Mouse (Mus musculus): ENCODE data around the gene Stat3. TPM values are rescaled to one million over a fixed set of nuclear protein-coding genes. Genes with fewer than 3 reads are reported as not detected.
A peak's percentile ranks its signal among the peaks of the same experiment; 100 is the strongest.

Gene Stat3
- total RNA-seq, 2 experiments from 2014 or later: 16.7 to 20.3 TPM

- ATAC-seq (replicated peaks; ENCODE audit: low FRiP score, low TSS enrichment, poor library complexity, severe bottlenecking): no peak
These were observed 43.3 kb downstream of the Stat3 start for GRCm38 (mm10) chr11:100896078-100896477.

- ATAC-seq (replicated peaks; ENCODE audit: low FRiP score, low TSS enrichment, poor library complexity, severe bottlenecking): no peak
These were observed 45.0 kb downstream of the Stat3 start for GRCm38 (mm10) chr11:100894146-100894918.

DNA sequence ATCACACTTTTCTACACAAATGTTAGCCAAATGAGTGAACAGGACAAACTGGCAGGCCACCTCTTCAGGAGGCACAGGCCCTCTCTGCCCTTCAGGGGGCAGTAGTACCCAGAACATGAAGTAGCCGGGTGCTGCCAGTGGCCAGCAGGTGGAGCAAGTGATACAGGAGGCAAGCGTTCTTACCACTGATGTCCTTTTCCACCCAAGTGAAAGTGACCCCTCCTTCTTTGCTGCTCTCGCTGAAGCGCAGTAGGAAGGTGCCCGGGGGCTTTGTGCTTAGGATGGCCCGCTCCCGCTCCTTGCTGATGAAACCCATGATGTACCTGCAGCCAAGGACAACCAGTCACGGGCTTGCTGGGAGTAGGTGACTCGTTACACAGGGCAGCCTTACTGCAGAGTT, 45.9 kb downstream of the Stat3 start:
- ATAC-seq (replicated peaks; ENCODE audit: low FRiP score, low TSS enrichment, poor library complexity, severe bottlenecking): peak; percentile 70

- no peak for ATAC-seq (replicated peaks; ENCODE audit: low FRiP score, low TSS enrichment, poor library complexity, severe bottlenecking)
These were observed 46.9 kb downstream of the Stat3 start for GRCm38 (mm10) chr11:100892435-100892834.

DNA sequence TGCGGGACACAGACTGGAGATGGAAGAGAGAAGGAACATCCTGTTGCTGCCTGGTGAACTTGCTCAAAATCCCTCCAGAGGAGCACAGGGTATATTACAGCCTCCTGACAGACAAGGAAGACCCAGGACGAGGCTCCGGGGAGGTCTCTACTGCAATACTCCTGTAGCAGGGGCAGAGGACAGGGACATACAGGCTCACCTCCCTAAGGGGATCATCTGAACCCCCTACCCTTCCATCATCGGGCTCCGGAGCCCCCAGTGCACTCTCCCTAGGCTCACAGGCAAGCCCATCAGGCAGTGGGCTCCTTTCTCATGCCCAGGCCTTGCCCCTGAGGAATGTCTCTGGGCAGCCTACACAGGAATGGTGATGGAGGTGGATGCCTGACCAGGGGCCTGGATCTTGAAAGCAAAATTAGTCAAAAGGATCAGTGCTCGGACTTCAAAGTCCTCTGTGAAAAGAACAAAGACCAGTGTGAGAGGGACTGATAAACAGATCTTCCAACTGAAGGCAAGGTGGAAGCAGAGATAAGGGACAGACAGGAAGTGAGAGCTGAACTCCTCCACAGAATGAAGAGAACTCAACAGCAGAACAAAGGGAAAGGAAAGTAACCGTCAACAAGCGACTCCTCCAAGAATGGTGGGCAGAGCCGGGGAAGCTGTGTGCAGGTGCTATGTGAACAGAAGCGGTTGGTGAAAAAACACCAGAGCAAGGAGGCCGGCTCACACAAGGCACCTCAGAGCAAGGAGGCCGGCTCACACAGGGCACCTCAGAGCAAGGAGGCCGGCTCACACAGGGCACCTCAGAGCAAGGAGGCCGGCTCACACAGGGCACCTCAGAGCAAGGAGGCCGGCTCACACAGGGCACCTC, 47.9 kb downstream of the Stat3 start:
- ATAC-seq (replicated peaks; ENCODE audit: low FRiP score, low TSS enrichment, poor library complexity, severe bottlenecking): peak; percentile 63

DNA sequence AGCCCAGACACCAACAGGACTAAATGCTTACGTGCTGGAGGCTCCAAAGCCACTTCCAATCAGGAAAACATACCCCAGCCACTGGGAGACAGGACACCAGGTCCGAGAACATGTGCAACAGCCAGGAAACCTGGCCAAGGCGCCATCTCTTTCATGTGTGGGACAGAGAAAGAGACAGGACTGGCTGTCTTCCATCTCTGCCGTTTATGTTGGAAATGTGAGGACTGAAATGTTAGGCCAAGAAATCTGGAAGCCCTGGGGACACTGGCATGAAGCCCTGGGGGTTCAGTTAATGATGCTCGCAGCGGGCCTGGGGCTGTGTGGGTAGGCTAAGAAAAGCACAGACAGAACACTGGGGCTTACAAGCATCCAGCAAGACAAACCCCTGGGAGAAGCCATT, 48.9 kb downstream of the Stat3 start:
- ATAC-seq (replicated peaks; ENCODE audit: low FRiP score, low TSS enrichment, poor library complexity, severe bottlenecking): no peak

DNA sequence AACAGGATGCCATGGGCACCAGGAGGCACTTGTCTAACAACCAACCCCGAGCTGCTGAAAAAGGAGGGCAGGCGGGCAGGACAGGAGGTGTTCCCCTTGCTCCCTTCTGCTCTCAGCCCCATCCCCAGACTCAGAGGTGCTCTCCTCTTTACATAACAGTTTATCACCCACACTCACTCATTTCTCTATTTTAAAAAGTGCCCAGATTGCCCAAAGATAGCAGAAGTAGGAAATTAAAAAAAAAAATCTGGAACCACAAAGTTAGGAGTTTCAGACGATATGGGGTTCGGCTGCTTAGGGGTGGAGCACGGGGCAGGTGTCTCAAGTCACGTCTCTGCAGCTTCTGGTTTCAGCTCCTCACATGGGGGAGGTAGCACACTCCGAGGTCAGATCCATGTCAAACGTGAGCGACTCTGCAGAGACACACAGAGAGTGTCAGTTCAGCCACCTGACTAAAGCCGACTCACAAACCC, 51.0 kb downstream of the Stat3 start:
- no peak for ATAC-seq (replicated peaks; ENCODE audit: low FRiP score, low TSS enrichment, poor library complexity, severe bottlenecking)

- ATAC-seq (replicated peaks; ENCODE audit: low FRiP score, low TSS enrichment, poor library complexity, severe bottlenecking): no peak
These were observed 51.6 kb downstream of the Stat3 start for GRCm38 (mm10) chr11:100887764-100888163.

DNA sequence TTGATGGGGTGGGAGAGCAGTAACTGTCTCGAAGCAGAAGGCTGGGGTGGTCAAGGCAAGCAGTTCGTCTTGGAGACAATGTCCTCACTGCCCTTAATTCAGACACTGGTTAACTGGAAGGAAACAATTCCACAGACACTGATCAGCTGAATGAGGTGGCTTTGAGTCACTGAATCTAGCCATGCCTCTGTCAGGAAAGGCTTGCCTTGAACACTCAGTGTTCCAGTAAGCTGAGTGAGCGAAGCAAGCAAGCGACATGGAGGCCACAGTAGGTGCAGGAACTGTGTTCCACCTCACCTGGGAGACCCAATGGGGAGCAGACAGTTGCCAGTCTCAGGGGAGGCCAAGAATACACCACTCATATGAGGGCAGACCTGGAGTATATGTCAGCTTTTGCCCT, 52.1 kb downstream of the Stat3 start:
- ATAC-seq (replicated peaks; ENCODE audit: low FRiP score, low TSS enrichment, poor library complexity, severe bottlenecking): no peak

DNA sequence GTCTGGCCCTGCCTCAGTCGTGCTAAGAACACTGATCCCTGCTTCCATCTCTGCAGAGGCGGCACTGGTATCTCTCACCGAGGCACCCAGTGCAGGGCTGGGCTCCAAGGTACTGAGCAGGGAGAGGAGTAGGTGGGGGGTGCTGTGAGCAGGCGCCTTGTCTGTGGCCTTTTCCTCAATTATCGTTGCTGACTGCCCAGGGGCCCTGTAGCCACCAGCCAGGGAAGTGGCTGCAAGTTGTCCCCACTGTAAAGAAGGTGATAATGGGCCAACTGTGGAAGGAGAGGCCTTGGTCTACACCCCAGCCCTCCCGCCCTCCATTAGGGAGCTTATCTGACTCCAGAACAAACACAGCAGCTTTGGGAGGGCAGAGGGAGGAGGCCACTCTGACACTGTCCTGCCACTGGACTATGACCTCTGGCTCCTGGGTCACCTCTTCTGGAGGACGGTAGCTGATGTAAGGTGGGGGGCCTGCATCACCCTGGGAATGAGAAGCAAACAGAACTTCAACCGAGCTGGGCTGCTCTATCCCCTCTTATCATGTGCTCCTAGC, 53.1 kb downstream of the Stat3 start:
- peak; percentile 54 for ATAC-seq (replicated peaks; ENCODE audit: low FRiP score, low TSS enrichment, poor library complexity, severe bottlenecking)

- no peak for ATAC-seq (replicated peaks; ENCODE audit: low FRiP score, low TSS enrichment, poor library complexity, severe bottlenecking)
These were observed 53.9 kb downstream of the Stat3 start for GRCm38 (mm10) chr11:100885472-100885871.

DNA sequence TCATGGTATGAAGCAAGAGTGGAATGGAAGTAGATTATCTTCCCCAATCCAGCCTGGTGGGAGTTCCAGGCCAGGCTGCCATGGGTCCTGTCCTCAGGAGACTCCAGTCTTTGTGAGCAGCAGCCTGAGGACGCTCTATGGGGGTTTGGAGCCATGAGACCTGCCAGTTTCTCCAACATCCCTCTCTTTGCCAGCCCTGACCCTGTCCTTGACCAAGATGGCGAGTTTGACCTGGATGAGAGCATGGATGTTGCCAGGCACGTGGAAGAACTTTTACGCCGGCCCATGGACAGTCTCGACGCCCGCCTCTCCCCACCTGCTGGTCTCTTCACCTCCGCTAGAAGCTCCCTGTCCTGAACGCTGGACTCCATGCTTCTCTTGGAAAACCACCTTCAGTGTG, 55.7 kb downstream of the Stat3 start:
- no peak for ATAC-seq (replicated peaks; ENCODE audit: low FRiP score, low TSS enrichment, poor library complexity, severe bottlenecking)

DNA sequence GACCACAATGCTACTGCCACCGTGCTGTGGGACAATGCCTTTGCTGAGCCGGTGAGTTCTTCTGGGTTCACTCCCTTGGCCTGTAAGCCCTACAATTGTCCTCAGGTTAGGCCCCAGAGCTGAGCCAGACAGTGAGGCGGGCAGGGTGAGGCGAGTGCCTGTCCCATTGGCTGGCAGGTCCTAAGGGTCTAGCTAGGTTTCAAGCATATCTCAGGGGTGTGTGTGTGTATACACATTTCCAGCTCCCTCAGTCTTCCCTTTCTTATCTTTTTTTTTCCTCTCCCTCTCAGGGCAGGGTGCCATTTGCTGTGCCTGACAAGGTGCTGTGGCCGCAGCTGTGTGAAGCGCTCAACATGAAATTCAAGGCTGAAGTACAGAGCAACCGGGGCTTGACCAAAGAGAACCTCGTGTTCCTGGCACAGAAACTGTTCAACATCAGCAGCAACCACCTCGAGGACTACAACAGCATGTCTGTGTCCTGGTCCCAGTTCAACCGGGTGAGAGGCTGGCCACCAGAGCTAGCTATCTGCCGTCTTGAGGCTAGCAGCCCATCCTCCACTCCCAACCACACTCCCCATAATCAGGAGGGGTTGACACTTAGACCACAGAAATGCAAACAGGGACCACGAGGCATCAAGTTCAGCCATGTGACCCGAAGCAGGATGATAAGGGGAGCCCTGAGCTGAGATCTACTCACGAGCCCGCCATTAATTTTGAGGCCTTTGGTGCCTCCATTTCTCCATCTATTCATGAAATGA, 59.8 kb downstream of the Stat3 start:
- peak; percentile 80 for ATAC-seq (replicated peaks; ENCODE audit: low FRiP score, low TSS enrichment, poor library complexity, severe bottlenecking)

DNA sequence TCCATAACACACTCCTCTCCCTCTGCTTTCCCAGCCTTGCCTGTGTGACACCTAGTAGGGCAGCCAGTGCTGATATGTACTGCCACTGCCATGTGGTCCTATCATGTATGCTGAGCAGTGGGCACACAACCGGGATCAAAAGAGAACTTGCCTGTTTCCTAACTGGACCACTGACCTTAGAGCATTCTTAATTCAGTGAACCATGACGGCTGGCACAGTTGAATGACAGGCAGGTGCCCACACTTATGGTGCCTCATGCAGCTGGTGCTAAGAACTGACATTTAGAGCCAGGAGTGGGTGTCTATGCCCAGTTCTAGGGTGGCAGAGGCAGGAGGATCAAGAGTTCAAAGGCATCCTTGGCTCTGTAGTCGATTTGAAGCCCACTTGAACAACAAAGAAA, 63.6 kb downstream of the Stat3 start:
- ATAC-seq (replicated peaks; ENCODE audit: low FRiP score, low TSS enrichment, poor library complexity, severe bottlenecking): no peak

DNA sequence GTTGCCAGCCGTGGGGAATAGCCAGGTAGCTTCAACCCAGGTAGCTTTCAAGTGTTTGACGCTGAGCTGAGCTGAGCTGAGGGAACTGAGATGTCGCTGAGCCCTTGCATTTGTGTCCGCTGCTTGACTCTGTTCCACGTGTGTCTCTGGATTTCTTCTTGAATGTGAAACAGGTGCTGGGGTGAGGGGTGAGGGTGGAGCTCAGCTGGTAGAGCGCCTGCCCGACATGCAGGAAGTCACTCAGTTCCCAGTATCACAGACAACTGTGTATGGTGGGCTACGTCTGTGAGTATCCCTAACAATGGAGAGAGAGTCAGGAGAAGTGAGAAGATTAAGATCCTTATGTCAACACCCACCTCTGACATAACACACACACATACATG, 68.4 kb downstream of the Stat3 start:
- no peak for ATAC-seq (replicated peaks; ENCODE audit: low FRiP score, low TSS enrichment, poor library complexity, severe bottlenecking)

- ATAC-seq (replicated peaks; ENCODE audit: low FRiP score, low TSS enrichment, poor library complexity, severe bottlenecking): no peak
These were observed 68.9 kb downstream of the Stat3 start for GRCm38 (mm10) chr11:100870256-100870967.

DNA sequence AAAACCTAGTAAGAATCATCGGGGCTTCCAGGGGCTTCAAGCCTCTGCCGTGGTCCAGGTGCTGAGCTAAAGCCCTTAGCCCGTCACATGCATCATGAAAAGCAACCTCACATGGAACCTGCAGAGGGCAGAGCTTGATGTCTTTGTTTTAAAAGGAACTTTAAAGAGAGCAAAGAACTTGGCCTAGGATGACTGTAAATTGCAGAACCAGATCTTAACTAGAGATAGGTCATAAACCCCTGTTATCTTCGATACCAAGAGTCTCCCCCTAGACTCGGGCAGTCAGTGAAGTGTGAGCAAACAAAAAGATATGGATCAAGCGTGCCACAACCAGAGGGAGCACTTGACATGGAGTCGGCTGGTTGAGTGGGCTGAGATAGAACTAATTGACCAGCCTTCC, 73.7 kb downstream of the Stat3 start:
- ATAC-seq (replicated peaks; ENCODE audit: low FRiP score, low TSS enrichment, poor library complexity, severe bottlenecking): 0 out of 2 replicates have a peak, but pooled peaks have one; percentile 14

GRCm38 (mm10) chr11:100863141-100863540, 76.2 kb downstream of the Stat3 start:
- ATAC-seq (replicated peaks; ENCODE audit: low FRiP score, low TSS enrichment, poor library complexity, severe bottlenecking): no peak

- ATAC-seq (replicated peaks; ENCODE audit: low FRiP score, low TSS enrichment, poor library complexity, severe bottlenecking): no peak
These were observed 77.5 kb downstream of the Stat3 start for GRCm38 (mm10) chr11:100861836-100862235.

Measured in megakaryocyte-erythroid progenitor cell, adult 5-6 weeks (primary cell).